Mouse (Mus musculus) stomach, embryonic 15.5 days (tissue): ENCODE measurements around the gene Myl7. TPM values are rescaled to one million over a fixed set of nuclear protein-coding genes. Genes with fewer than 3 reads are reported as not detected.

Source experiments
- ATAC-seq: fragments of 200-750 bp; cut with Nextera tagmentation; 2 replicates; pipeline ENCODE4 v1.8.0; 2017; ENCODE audit warnings: low read depth, moderate number of reproducible peaks, moderate TSS enrichment; ENCODE audit not compliant: insufficient read depth, low FRiP score
- H3K27ac ChIP-seq: fragments of 300-500 bp; sonication (generic); 2 replicates; pipeline ENCODE4 v1.5.1; 2015; ENCODE audit warnings: mild to moderate bottlenecking, inconsistent platforms
- H3K27me3 ChIP-seq: fragments of 300-500 bp; sonication (generic); replicated peaks from 2 replicates; pipeline ENCODE4 v1.6.1; 2015; ENCODE audit warnings: inconsistent platforms
- H3K36me3 ChIP-seq: fragments of 300-500 bp; sonication (generic); 2 replicates; pipeline ENCODE4 v1.6.1; 2015; ENCODE audit warnings: inconsistent platforms
- H3K4me1 ChIP-seq: fragments of 300-500 bp; sonication (generic); 2 replicates; pipeline ENCODE4 v1.6.1; 2015; ENCODE audit warnings: inconsistent platforms
- H3K4me2 ChIP-seq: fragments of 300-500 bp; sonication (generic); 2 replicates; pipeline ENCODE4 v1.6.1; 2015; ENCODE audit warnings: mild to moderate bottlenecking, inconsistent platforms
- H3K4me3 ChIP-seq: fragments of 300-500 bp; sonication (generic); replicated peaks from 2 replicates; pipeline ENCODE4 v1.5.1; 2015; ENCODE audit warnings: inconsistent platforms
- H3K9ac ChIP-seq: fragments of 300-500 bp; sonication (generic); 2 replicates; pipeline ENCODE4 v1.6.1; 2015; ENCODE audit warnings: inconsistent platforms
- H3K9me3 ChIP-seq: fragments of 300-500 bp; sonication (generic); 2 replicates; pipeline ENCODE4 v1.6.1; 2016; ENCODE audit warnings: inconsistent platforms
- WGBS: fragments of 180-500 bp; shearing (Covaris S2); methylation state at CpG from one replicate; pipeline ENCODE4 v1.1.7; 2015; 5-methylcytosine and 5-hydroxymethylcytosine counted together
- polyA plus RNA-seq: library from polyadenylated mRNA; unstranded; fragments of >200 nt; fragmentation: Nextera tagmentation; extraction: Ambion mirVana; gene quantifications from 2 replicates; pipeline ENCODE4 v1.2.1, GENCODE M21; 2015

The Myl7 gene
- polyA plus RNA-seq, 1 experiment from 2014 or later, result 25.2 TPM

DNA sequence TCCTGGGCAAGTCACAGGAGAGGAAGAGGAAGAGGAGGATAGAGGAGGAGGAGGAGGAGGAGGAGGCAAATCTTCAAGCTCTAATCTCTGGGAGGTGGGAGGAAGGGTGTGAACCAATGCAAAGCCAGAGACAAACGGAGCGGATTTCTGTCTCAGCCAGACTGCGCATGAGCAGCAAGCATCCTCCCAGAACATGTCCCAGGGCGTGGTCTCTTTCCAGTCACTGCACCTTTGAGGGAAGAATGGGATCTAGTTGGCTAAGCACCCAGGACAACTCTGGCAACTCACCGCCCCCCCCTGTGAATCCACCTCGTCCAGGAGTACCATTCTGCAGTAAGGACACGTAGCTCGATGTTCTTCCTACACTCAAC is 17.6 kb upstream of the Myl7 start:
- no peaks in the 10 kb centered on the region for H3K27me3 ChIP-seq
- no peak overlapping the region for H3K9ac ChIP-seq
- H3K27ac ChIP-seq, result no peak overlapping the region
- no peak overlapping the region for H3K4me3 ChIP-seq
- no peak for ATAC-seq
- 67% methylated on average over 8 of the region's 8 CpGs for WGBS
- no peaks in the 10 kb centered on the region for H3K36me3 ChIP-seq
- no peak overlapping the region for H3K4me2 ChIP-seq
- no peaks in the 10 kb centered on the region for H3K9me3 ChIP-seq
- no peaks in the 10 kb centered on the region for H3K4me1 ChIP-seq

DNA sequence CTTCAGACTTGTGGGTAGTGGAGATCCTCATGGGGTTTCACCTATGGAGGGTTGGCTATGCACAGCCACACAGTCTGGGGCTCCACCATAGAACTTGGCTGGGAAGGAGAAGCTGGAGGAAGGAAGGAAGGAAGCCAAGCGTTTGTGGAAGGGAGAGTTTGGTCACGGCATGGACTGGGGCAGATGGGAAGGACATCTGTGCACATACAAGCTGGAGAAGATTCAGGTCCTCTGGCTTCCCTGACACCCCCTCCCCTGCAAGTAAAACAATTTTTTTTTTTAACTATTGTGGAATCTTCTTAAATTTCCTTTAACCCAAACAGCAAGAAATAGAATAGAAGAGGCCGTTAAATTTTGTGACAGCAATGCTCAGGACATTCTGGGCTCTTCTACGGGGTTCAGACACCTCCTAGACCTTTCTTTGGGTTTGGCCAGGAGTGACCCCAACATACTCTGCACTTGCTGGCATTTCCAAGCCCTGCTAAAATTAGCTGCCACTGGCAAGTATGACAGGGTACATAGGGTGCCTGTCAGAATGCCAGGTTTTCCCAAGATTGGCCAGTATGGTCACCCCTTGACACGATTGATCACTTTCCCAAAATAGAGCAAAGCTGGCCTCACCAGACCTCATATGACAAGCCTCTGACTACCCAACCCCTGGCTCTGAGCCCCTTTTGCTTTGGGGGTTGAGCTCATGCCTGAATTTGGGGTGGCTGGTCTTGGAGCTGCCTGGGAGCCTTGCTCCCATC is 17.0 kb upstream of the Myl7 start:
- H3K4me3 ChIP-seq, result no peak overlapping the region
- no peaks in the 10 kb centered on the region for H3K9me3 ChIP-seq
- 74% methylated on average over 5 of the region's 5 CpGs for WGBS
- H3K27me3 ChIP-seq, result no peaks in the 10 kb centered on the region
- no peak overlapping the region for H3K4me2 ChIP-seq
- ATAC-seq, result no peak
- no peak overlapping the region for H3K27ac ChIP-seq
- no peaks in the 10 kb centered on the region for H3K4me1 ChIP-seq
- H3K9ac ChIP-seq, result no peak overlapping the region
- H3K36me3 ChIP-seq, result no peaks in the 10 kb centered on the region

DNA sequence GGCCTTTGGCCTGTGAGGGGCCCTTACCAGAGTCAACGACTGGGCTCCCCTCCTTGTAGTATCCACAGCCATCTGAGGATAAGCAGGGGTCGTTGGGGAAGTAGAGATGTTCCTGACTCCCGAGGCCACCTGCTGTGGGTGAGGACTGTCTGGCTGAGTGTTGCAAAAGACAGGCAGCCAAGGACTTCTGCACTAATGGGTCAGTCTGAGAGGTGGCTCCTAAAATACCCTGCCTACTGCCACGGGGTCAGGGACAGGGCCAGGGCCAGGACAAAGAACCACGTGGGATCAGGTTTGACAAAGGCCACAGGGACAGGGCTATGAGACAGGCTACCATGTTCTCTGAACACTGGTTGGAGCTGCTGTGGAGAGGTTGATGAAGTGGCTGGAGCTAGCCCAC is 16.4 kb upstream of the Myl7 start:
- ATAC-seq, result no peak
- 64% methylated on average over 5 of the region's 5 CpGs for WGBS
- no peak overlapping the region for H3K27ac ChIP-seq
- H3K36me3 ChIP-seq, result no peaks in the 10 kb centered on the region
- no peak overlapping the region for H3K9ac ChIP-seq
- H3K4me1 ChIP-seq, result no peaks in the 10 kb centered on the region
- H3K4me2 ChIP-seq, result no peak overlapping the region
- H3K9me3 ChIP-seq, result no peaks in the 10 kb centered on the region
- no peaks in the 10 kb centered on the region for H3K27me3 ChIP-seq
- no peak overlapping the region for H3K4me3 ChIP-seq

DNA sequence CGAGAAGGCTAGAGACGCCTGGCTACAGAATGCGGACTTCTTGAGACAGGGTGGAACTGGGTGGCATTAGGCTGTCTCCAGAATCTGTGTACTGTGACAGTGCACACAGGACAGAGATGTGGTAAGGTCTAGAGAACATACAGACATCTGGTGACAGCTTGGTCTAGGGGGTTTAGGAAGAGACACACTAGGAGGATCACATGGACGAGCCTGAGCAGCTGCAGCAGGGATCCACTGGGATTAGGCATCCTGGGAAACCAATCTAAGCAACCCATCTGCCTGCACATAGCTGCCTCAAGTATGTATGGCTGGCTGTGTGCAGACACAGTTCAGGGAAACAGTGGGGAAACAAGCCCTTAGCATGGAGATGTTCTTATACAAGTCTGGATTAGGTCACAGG is 15.4 kb upstream of the Myl7 start:
- 79% methylated on average over 4 of the region's 4 CpGs for WGBS
- Histone ChIP-seq H3K27me3 (no peaks in the 10 kb centered on the region), H3K9ac (no peak overlapping the region), H3K36me3 (no peaks in the 10 kb centered on the region), H3K9me3 (no peaks in the 10 kb centered on the region), H3K4me3 (no peak overlapping the region), H3K4me1 (no peaks in the 10 kb centered on the region), H3K4me2 (no peak overlapping the region), H3K27ac (no peak overlapping the region)
- no peak for ATAC-seq

DNA sequence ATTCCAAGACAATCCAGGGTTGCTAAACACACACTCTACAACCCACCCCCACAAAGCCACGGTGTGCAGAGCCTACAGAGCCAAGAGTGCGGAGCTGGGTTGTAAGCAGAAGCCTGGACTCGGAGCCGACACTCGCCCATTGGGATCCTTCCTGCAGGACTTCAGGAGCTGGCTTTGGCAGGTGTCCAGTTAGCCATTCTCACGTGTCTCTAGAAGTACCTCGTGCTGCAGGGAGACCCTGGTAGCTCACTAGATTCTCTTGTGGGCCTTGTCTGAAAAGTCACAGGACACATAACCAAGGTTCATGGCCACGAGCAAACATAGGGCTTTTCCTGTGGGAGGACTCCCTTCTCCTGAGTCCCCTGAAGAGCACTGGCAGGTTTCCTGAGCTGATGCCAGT is 14.7 kb upstream of the Myl7 start:
- Histone ChIP-seq H3K27ac (no peak overlapping the region), H3K9ac (no peak overlapping the region), H3K9me3 (no peaks in the 10 kb centered on the region), H3K27me3 (no peaks in the 10 kb centered on the region), H3K4me3 (no peak overlapping the region), H3K36me3 (no peaks in the 10 kb centered on the region), H3K4me2 (no peak overlapping the region), H3K4me1 (no peaks in the 10 kb centered on the region)
- no peak for ATAC-seq
- 62% methylated on average over 8 of the region's 8 CpGs for WGBS

DNA sequence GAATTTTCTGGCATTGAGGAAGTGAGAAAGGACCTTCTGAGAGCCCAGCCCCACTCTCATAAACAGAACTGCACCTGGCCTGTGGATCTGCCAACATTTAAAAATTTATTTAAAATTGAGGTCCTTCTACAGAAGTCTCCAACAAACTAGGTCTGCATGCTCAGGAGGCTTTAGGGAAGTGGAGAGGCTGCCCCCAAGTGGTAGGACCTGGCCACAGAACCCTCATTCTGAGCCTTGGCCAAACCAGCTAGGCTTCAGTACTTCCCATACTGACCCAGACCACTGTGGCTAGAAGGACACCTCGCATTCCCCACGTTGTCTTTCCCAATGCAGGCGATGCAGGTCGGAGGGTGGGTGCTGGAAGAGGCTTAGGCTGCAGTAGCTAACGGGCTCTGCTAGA is 14.1 kb upstream of the Myl7 start:
- Histone ChIP-seq H3K9ac (no peak overlapping the region), H3K4me1 (no peaks in the 10 kb centered on the region), H3K4me2 (no peak overlapping the region), H3K36me3 (no peaks in the 10 kb centered on the region), H3K27me3 (no peaks in the 10 kb centered on the region), H3K9me3 (no peaks in the 10 kb centered on the region), H3K4me3 (no peak overlapping the region), H3K27ac (no peak overlapping the region)
- 23% methylated on average over 5 of the region's 5 CpGs for WGBS
- ATAC-seq, result peak; percentile 56; the same call in 1 of the 2 replicates

DNA sequence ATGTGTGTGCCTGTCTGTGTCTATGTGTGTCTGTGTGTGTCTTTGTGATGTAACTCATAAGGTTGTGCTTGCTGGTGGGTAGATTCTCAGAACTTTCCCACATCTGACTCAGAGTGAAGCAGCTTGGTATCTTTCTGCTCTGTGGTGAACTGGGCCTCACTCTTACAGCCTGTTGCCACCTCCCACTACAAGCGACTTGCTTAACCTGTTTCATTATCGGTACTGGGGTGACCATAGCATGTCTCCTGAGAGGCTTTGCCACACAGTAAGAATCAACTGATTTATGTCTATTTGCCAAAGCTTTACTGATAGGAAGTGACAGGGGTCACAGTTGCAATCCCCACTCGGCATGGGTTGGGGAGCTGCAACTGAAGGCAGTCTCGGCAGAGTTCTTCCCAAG is 10.1 kb upstream of the Myl7 start:
- Histone ChIP-seq H3K4me3 (no peak overlapping the region), H3K9me3 (no peaks in the 10 kb centered on the region), H3K4me2 (no peak overlapping the region), H3K4me1 (no peaks in the 10 kb centered on the region), H3K27me3 (no peaks in the 10 kb centered on the region), H3K9ac (no peak overlapping the region), H3K27ac (peak overlapping the region; percentile 67), H3K36me3 (no peaks in the 10 kb centered on the region)
- peak; percentile 80 for ATAC-seq
- WGBS, result 39% methylated on average over 4 of the region's 4 CpGs

DNA sequence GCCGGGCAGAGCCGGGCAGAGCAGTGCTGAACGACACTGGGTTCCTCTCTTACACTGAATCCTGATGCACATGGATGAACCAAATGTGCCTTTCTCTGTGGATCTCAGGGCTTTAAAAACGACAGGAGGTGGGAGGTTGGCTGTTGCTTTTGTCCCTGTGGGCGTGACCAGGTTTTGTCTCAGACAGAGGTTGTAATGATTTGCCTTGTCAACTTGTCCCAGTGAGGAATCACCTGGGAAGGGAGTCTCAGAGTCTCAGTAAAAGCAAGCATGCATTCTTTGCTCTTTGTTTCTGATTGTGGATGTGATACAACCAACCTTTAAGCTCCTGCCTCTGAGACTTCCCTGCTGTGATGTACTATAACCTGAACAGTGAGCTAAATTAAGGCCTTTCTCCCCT is 8.5 kb upstream of the Myl7 start:
- no peaks in the 10 kb centered on the region for H3K9me3 ChIP-seq
- no peaks in the 10 kb centered on the region for H3K36me3 ChIP-seq
- no peak overlapping the region for H3K4me3 ChIP-seq
- H3K27ac ChIP-seq, result no peak overlapping the region
- no peak overlapping the region for H3K4me2 ChIP-seq
- ATAC-seq, result no peak
- H3K27me3 ChIP-seq, result no peaks in the 10 kb centered on the region
- H3K9ac ChIP-seq, result no peak overlapping the region
- 58% methylated on average over 5 of the region's 5 CpGs for WGBS
- H3K4me1 ChIP-seq, result peaks cover 8% of the 10 kb centered on the region

DNA sequence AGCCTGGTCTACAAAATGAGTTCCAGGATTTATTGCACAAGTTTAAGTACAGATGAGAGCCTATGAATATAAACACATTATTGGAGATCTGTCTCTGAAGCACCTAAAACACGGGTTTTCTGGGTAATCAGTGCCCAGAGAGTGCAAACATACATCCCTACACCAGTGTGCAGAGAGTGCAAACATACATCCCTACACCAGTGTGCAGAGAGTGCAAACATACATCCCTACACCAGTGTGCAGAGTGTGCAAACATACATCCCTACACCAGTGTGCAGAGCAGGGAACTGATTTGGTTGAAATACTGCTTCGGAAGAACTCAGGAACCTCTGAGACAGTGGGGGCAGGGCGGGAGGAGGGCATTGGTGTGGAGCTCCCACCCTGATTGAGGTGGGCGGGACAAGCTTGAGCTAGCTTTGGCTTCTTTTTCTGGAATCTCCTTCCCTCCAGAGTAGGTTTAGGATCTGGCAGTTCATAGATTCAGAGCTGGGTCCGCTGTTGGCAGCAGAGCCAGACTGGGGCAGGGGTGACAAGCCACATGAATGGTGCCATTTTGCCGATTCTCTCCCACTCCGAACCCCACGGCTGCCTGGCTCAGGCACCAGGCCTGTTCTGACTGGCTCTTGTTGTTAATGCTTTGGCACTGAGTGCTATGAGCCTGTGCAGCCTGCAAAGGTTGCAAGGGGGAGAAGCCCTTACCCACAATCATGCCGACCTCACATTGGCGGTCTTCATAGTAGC is 7.4 kb upstream of the Myl7 start:
- H3K9ac ChIP-seq, result no peak overlapping the region
- WGBS, result 76% methylated on average over 10 of the region's 10 CpGs
- H3K4me2 ChIP-seq, result no peak overlapping the region
- no peak for ATAC-seq
- H3K4me3 ChIP-seq, result no peak overlapping the region
- H3K4me1 ChIP-seq, result peaks cover 17% of the 10 kb centered on the region
- no peak overlapping the region for H3K27ac ChIP-seq
- H3K27me3 ChIP-seq, result no peaks in the 10 kb centered on the region
- no peaks in the 10 kb centered on the region for H3K9me3 ChIP-seq
- no peaks in the 10 kb centered on the region for H3K36me3 ChIP-seq

DNA sequence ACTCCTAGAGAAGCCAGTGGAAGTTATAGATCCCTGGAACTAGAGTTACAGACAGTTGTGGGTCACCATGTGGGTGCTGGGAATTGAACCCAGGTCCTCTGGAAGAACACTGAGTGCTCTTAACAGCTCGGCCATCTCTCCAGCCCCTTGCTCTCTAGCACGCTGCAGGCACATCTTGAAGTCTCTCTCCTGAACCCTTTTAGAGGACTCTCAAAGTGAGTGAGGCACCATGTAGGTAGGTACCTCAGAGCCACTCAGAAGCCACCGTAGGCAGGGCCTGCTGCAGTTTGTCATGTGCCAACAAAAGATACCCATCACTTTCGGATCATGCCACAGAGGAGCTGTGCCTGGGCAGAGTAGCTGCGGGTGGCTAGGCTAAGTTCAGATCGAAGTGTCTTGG is 6.3 kb upstream of the Myl7 start:
- Histone ChIP-seq H3K9ac (no peak overlapping the region), H3K36me3 (no peaks in the 10 kb centered on the region), H3K4me2 (no peak overlapping the region), H3K27me3 (no peaks in the 10 kb centered on the region), H3K4me3 (no peak overlapping the region), H3K9me3 (no peaks in the 10 kb centered on the region), H3K27ac (no peak overlapping the region), H3K4me1 (peaks cover 19% of the 10 kb centered on the region)
- WGBS, result 92% methylated on average over 6 of the region's 6 CpGs
- no peak for ATAC-seq

DNA sequence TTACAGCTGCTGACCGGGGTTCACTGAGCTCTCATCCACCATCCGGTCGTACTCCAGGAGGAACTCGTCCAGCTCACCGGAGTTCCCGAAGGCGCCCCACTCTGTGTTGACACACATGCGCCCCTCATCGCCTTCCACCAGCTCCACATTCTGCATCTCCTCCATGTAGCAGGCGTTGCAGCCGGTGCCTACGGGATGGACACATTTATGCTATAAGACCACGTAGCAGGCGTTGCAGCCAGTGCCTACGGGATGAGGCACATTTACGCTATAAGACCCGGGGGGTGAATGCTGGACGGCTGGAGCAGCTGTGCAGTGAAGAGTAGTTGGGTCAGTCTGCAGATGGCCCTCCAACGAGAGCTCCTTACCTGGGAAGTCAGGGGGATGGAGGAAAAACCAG is 5.8 kb upstream of the Myl7 start:
- Histone ChIP-seq H3K4me3 (no peak overlapping the region), H3K36me3 (no peaks in the 10 kb centered on the region), H3K9me3 (no peaks in the 10 kb centered on the region), H3K4me1 (peaks cover 19% of the 10 kb centered on the region), H3K4me2 (no peak overlapping the region), H3K9ac (no peak overlapping the region), H3K27me3 (no peaks in the 10 kb centered on the region), H3K27ac (no peak overlapping the region)
- 74% methylated on average over 19 of the region's 19 CpGs for WGBS
- no peak for ATAC-seq

DNA sequence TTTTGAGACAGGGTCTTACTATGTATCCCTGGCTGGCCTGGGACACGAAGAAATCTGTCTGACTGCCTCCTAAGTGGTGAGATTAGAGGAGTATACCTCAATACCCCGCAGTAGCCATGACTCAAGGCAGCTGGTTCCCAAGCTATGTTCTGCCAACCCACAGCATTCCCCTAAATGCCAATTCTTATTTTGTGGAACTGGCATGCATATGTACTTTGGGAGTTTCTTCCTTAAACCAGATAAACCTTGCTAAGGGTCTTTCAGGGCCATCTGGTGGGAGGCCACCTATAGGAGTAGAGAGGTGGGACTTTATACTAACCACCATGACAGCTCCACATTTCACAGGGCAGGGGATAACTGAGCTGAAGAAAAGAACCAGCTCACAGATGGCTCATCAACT is 5.3 kb upstream of the Myl7 start:
- Histone ChIP-seq H3K36me3 (no peaks in the 10 kb centered on the region), H3K4me2 (no peak overlapping the region), H3K9me3 (no peaks in the 10 kb centered on the region), H3K27me3 (no peaks in the 10 kb centered on the region), H3K4me1 (peaks cover 19% of the 10 kb centered on the region), H3K4me3 (no peak overlapping the region), H3K27ac (no peak overlapping the region), H3K9ac (no peak overlapping the region)
- 72% methylated on average over 2 of the region's 2 CpGs for WGBS
- no peak for ATAC-seq
